Mouse (Mus musculus) small intestine, adult 2 months (tissue): ENCODE data around the gene Atp8a2.

Experiments
- CTCF ChIP-seq: fragments of 200-500 bp; IDR thresholded peaks from 2 replicates; pipeline ENCODE4 v1.5.1; 2012; ENCODE audit warnings: low read depth, mild to moderate bottlenecking, control low read depth, inconsistent platforms, low read length, moderate library complexity, mixed read lengths; ENCODE audit not compliant: insufficient replicate concordance, insufficient read length; ENCODE audit errors: extremely low read depth
- POLR2A ChIP-seq: fragments of 200-500 bp; IDR thresholded peaks from 2 replicates; pipeline ENCODE4 v1.6.1; 2012; ENCODE audit warnings: low read depth, mild to moderate bottlenecking, control low read depth, inconsistent platforms, low read length, moderate library complexity

DNA sequence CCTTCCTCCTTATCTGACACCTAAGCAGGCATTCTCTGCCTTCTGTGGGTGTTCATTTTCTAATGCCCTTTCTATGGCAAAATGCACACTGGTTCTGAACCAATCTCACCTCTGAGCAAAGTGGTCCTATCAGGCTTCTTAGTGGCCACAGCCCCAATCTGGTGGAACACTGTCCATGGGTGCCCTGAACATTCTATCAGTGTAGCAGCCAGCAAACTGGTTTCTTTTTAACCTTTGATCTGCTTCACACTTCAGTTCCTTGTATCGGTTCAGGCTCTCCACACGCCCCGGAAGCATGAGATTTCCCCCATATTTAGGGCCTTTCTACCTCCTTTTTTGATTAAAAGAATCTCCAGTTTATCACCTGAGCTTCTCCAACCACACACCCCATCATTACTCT, 18.0 kb upstream of the Atp8a2 start:
- TF ChIP-seq CTCF (no peak), POLR2A (no peak)
